Mouse (Mus musculus) neural tube, embryonic 10.5 days (tissue): ENCODE data around the gene Olfr259.

ENCODE experiments used
- DNase-seq: peaks from one replicate; pipeline ENCODE4 v3.0.0-alpha.2; 2017; ENCODE audit warnings: low spot score; ENCODE audit errors: extremely low spot score

The Olfr259 gene

DNA sequence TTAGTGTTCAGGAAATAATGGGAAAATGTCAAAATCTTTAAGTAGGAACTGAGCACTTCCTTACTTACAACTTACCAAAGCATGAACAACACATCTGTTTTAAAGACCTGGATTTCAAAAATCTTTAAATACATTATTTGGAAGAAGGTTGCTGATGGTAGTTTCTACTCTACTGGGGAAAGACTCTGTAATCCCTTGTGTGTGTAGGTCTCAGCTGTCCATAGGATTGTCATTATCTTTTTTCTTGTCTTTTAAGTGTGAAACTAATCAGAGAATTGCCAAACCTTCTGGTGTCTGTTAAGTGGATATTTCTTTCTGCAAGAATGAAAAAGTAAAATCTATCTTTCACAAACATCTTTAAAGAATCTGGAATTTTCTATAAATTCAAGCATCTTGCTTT, at the start of gene Olfr259:
Gene Olfr259, minus strand, starts transcription at position 101 of the 400 bp plus-strand sequence.
- no peak for DNase-seq

- no peak for DNase-seq
Measured at GRCm38 (mm10) chr2:87152524-87152923, 38.2 kb upstream of the Olfr259 start, which contains the start of gene Olfr1111. TSS of gene Olfr1111 (minus strand) at chr2:87152624.

- no peak for DNase-seq
Measured at GRCm38 (mm10) chr2:87140200-87140599, 25.8 kb upstream of the Olfr259 start, which contains the start of gene Olfr1110. TSS of gene Olfr1110 (minus strand) at chr2:87140300.

DNA sequence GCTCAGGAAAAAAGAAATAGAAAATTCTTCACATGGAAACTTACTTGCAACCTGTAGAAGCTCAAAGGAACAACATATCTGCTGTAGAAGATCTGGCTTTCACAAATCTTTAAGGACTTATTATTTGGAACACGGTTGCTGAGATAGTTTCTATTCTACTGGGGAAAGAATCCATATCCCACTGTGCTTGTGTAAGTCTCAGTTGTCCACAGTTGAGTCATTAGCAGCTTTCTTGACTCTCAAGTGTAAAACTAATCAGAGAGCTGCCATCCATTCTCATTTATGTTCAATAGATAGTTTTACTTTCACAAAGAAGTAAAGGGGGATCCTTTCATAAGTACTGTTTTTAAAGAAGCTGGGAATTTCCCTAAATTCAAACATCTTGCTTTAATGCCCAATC, 18.5 kb downstream of the Olfr259 start, which contains the start of gene Olfr1109:
Gene Olfr1109, minus strand, starts transcription at position 101 of the 400 bp plus-strand sequence.
- DNase-seq = no peak

- DNase-seq = no peak
Measured at GRCm38 (mm10) chr2:87075717-87076116, 38.6 kb downstream of the Olfr259 start, which contains the start of gene Olfr1107. TSS of gene Olfr1107 (minus strand) at chr2:87075817.
